Mouse (Mus musculus): ENCODE data around the gene Trappc10.

Gene Trappc10

GRCm38 (mm10) chr10:78258142-78258675, 13.8 kb upstream of the Trappc10 start:
- no peak for DNase-seq (ENCODE audit: low read depth)

- DNase-seq (ENCODE audit: low read depth), result no peak
Observed at GRCm38 (mm10) chr10:78255646-78256059, 11.2 kb upstream of the Trappc10 start.

- no peak for DNase-seq (ENCODE audit: low read depth)
Observed at GRCm38 (mm10) chr10:78247206-78247605, 2.8 kb upstream of the Trappc10 start.

- no peak for DNase-seq (ENCODE audit: low read depth)
Observed at GRCm38 (mm10) chr10:78246725-78247124, 2.3 kb upstream of the Trappc10 start.

GRCm38 (mm10) chr10:78245225-78245547, 745 bp upstream of the Trappc10 start:
- DNase-seq (ENCODE audit: low read depth), result no peak

GRCm38 (mm10) chr10:78244058-78244437, 393 bp downstream of the Trappc10 start:
- no peak for DNase-seq (ENCODE audit: low read depth)

- no peak for DNase-seq (ENCODE audit: low read depth)
Observed at GRCm38 (mm10) chr10:78238926-78239325, 5.5 kb downstream of the Trappc10 start.

GRCm38 (mm10) chr10:78238297-78238696, 6.1 kb downstream of the Trappc10 start:
- no peak for DNase-seq (ENCODE audit: low read depth)

GRCm38 (mm10) chr10:78237809-78238208, 6.6 kb downstream of the Trappc10 start:
- no peak for DNase-seq (ENCODE audit: low read depth)

GRCm38 (mm10) chr10:78236885-78237629, 7.4 kb downstream of the Trappc10 start:
- DNase-seq (ENCODE audit: low read depth), result no peak

GRCm38 (mm10) chr10:78233756-78234155, 10.7 kb downstream of the Trappc10 start:
- DNase-seq (ENCODE audit: low read depth), result no peak

- no peak for DNase-seq (ENCODE audit: low read depth)
Observed at GRCm38 (mm10) chr10:78233161-78233560, 11.3 kb downstream of the Trappc10 start.

- DNase-seq (ENCODE audit: low read depth), result no peak
Observed at GRCm38 (mm10) chr10:78232301-78232980, 12.0 kb downstream of the Trappc10 start.

GRCm38 (mm10) chr10:78228560-78228928, 15.9 kb downstream of the Trappc10 start:
- no peak for DNase-seq (ENCODE audit: low read depth)

- DNase-seq (ENCODE audit: low read depth), result no peak
Observed at GRCm38 (mm10) chr10:78227875-78228559, 16.4 kb downstream of the Trappc10 start.

GRCm38 (mm10) chr10:78224136-78224535, 20.3 kb downstream of the Trappc10 start:
- DNase-seq (ENCODE audit: low read depth), result no peak

- DNase-seq (ENCODE audit: low read depth), result no peak
Observed at GRCm38 (mm10) chr10:78222908-78223307, 21.5 kb downstream of the Trappc10 start.

- no peak for DNase-seq (ENCODE audit: low read depth)
Observed at GRCm38 (mm10) chr10:78221315-78221714, 23.1 kb downstream of the Trappc10 start.

- no peak for DNase-seq (ENCODE audit: low read depth)
Observed at GRCm38 (mm10) chr10:78219528-78219927, 24.9 kb downstream of the Trappc10 start.

- DNase-seq (ENCODE audit: low read depth), result no peak
Observed at GRCm38 (mm10) chr10:78218576-78218975, 25.9 kb downstream of the Trappc10 start.

- no peak for DNase-seq (ENCODE audit: low read depth)
Observed at GRCm38 (mm10) chr10:78216376-78217083, 27.9 kb downstream of the Trappc10 start.

- DNase-seq (ENCODE audit: low read depth), result no peak
Observed at GRCm38 (mm10) chr10:78214371-78214770, 30.1 kb downstream of the Trappc10 start.
